Mouse (Mus musculus) G1E (cell line): Measurements from ENCODE around the gene Calm5.

Source experiments
- CTCF ChIP-seq: IDR thresholded peaks from 2 replicates; pipeline ENCODE4 v1.5.1; 2012; ENCODE audit warnings: low read depth, low read length, inconsistent platforms, mixed read lengths
- GATA1 ChIP-seq: IDR thresholded peaks from 2 replicates; pipeline ENCODE4 v1.6.1; 2012; ENCODE audit warnings: borderline replicate concordance, low read length, inconsistent platforms, mixed read lengths
- TAL1 ChIP-seq: conservative IDR thresholded peaks from 2 replicates; pipeline ENCODE4 v1.6.1; 2012; ENCODE audit warnings: low read depth, low read length, inconsistent platforms, mixed read lengths

DNA sequence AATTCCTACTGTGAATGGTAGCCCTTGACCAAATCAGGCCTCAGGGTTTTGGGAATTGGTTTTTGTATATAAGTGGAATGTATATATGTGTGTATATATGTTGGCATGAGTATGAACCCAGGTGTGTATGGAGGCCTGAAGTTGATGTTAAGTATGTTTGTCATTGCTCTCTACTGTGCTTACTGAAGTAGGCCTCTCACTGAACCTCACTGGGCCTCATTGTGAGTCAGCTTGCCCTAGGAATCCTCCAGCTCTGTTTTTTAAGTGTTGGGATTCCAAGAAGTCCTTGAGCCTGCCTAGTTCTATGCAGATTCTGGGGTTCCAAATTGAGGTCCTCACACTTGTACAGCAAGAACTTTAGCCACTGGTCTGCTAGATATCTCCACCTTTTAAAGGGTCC lies 15.9 kb downstream of the Calm5 start:
- TF ChIP-seq CTCF: no peak
- TF ChIP-seq GATA1: no peak
- no peak for TF ChIP-seq TAL1
